Mouse (Mus musculus) midbrain, embryonic 15.5 days (tissue): Measurements from ENCODE around the gene Rras2. TPM values are rescaled to one million over a fixed set of nuclear protein-coding genes. Genes with fewer than 3 reads are reported as not detected.

Source experiments
- ATAC-seq: fragments of 200-750 bp; cut with Nextera tagmentation; replicated peaks from 2 replicates; pipeline ENCODE4 v1.8.0; 2017; ENCODE audit warnings: moderate TSS enrichment
- H3K27ac ChIP-seq: fragments of 300-500 bp; sonication (generic); 2 replicates; pipeline ENCODE4 v1.5.1; 2015; ENCODE audit warnings: mild to moderate bottlenecking, inconsistent platforms
- H3K27me3 ChIP-seq: fragments of 300-500 bp; sonication (generic); replicated peaks from 2 replicates; pipeline ENCODE4 v1.6.1; 2015; ENCODE audit warnings: inconsistent platforms
- H3K36me3 ChIP-seq: fragments of 300-500 bp; sonication (generic); replicated peaks from 2 replicates; pipeline ENCODE4 v1.6.1; 2015; ENCODE audit warnings: inconsistent platforms
- H3K4me1 ChIP-seq: fragments of 300-500 bp; sonication (generic); 2 replicates; pipeline ENCODE4 v1.6.1; 2015; ENCODE audit warnings: inconsistent platforms
- H3K4me2 ChIP-seq: fragments of 300-500 bp; sonication (generic); 2 replicates; pipeline ENCODE4 v1.6.1; 2015; ENCODE audit warnings: inconsistent platforms, mild to moderate bottlenecking, moderate library complexity
- H3K4me3 ChIP-seq: fragments of 300-500 bp; sonication (generic); 2 replicates; pipeline ENCODE4 v1.5.1; 2015; ENCODE audit warnings: mild to moderate bottlenecking, inconsistent platforms
- H3K9ac ChIP-seq: fragments of 300-500 bp; sonication (generic); 2 replicates; pipeline ENCODE4 v1.6.1; 2015; ENCODE audit warnings: mild to moderate bottlenecking, inconsistent platforms
- H3K9me3 ChIP-seq: fragments of 300-500 bp; sonication (generic); 2 replicates; pipeline ENCODE4 v1.6.1; 2016; ENCODE audit warnings: inconsistent platforms
- WGBS: fragments of 180-500 bp; shearing (Covaris S2); methylation state at CpG from one replicate; pipeline ENCODE4 v1.1.7; 2015; ENCODE audit warnings: mixed read lengths; 5-methylcytosine and 5-hydroxymethylcytosine counted together
- polyA plus RNA-seq: library from polyadenylated mRNA; unstranded; fragments of >200 nt; fragmentation: Nextera tagmentation; extraction: Ambion mirVana; gene quantifications from 2 replicates; pipeline ENCODE4 v1.2.1, GENCODE M21; 2015

The Rras2 gene
- polyA plus RNA-seq, 1 experiment from 2014 or later, result 21.6 TPM

DNA sequence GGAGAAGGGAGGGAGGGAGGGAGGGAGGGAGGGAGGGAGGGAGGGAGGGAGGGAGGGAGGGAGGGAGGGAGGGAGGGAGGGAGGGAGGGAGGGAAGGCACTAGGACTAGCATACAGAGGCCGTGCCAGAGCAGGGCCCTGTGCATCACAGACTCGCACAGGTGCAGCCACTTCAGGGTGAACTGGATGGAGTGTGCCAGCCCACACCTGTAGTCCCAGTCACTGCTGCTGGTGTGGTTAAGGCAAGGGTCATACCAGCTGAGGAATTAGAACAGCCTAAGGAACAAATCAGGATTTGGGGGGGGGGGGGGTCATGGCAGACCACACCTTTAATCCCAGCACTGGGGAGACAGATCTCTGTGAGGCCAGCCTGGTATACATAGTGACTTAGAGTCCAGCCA is 34.5 kb downstream of the Rras2 start:
- H3K4me3 ChIP-seq, result no peak overlapping the region
- H3K9ac ChIP-seq, result no peak overlapping the region
- 78% methylated on average over 2 of the region's 2 CpGs for WGBS
- H3K4me2 ChIP-seq, result no peak overlapping the region
- no peaks in the 10 kb centered on the region for H3K9me3 ChIP-seq
- H3K27me3 ChIP-seq, result no peaks in the 10 kb centered on the region
- H3K4me1 ChIP-seq, result peaks cover 10% of the 10 kb centered on the region
- H3K27ac ChIP-seq, result no peak overlapping the region
- no peak for ATAC-seq
- H3K36me3 ChIP-seq, result no peaks in the 10 kb centered on the region

DNA sequence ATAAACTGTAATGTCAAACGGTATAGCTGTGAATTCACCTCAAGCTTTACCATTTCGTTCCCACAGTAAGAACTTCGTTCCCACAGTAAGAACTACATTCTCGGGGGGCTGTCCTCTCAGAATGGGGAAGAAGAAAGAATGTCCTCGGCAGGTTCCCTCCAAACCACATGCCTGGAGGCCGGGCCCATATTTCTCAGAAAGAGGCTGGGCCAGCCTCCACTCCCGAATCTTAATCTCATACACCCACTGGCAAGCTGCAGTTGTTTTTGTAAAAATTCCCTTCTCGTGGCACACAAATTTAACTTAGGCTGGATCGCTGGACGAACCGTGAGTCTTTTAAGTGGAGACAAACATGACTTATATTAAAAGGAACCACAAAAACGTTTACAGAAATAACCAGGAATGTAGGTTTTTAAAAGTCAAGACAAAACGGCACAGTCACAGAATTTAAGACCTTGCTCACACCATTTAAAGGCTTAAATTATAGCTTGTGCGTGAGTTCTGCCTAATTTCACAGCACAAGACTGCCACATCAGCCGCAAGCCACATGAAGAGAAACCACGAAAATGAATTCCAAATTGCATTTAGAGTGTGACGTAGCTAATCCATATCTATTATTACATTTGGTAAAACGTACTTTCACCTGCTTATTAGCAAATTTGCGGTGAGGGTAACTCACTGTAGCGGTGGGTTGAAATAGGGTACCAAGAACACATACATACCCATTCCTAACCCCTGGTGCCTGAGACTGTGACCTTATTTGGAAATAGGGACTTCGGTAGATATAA is 35.8 kb downstream of the Rras2 start:
- no peak for ATAC-seq
- H3K4me1 ChIP-seq, result no peaks in the 10 kb centered on the region
- 83% methylated on average over 21 of the region's 21 CpGs for WGBS
- no peak overlapping the region for H3K9ac ChIP-seq
- no peaks in the 10 kb centered on the region for H3K36me3 ChIP-seq
- no peaks in the 10 kb centered on the region for H3K9me3 ChIP-seq
- H3K27me3 ChIP-seq, result no peaks in the 10 kb centered on the region
- no peak overlapping the region for H3K4me3 ChIP-seq
- H3K27ac ChIP-seq, result no peak overlapping the region
- no peak overlapping the region for H3K4me2 ChIP-seq

DNA sequence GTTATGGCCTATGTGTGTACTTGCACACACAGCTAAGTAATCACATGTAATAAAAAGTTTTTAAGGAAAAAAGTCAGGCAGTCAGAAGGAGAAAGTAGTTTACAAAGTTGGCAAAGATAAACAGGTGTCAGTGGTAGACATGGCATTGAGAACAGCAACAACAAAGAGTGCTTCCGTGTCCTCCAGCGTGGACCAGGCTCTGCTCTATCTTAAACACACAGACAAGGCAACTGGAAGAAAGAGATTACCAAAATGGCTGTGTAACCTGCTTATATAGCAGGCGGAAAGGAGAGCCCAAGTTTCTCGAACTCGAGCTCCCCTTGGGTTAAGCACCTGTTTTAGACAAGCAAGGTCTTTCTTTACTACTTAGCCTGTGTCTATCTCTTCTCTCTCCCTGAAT is 37.3 kb downstream of the Rras2 start:
- Histone ChIP-seq H3K27me3 (no peaks in the 10 kb centered on the region), H3K4me1 (no peaks in the 10 kb centered on the region), H3K36me3 (no peaks in the 10 kb centered on the region), H3K27ac (no peak overlapping the region), H3K9me3 (no peaks in the 10 kb centered on the region), H3K4me3 (no peak overlapping the region), H3K9ac (no peak overlapping the region), H3K4me2 (no peak overlapping the region)
- 95% methylated on average over 5 of the region's 5 CpGs for WGBS
- ATAC-seq, result no peak

DNA sequence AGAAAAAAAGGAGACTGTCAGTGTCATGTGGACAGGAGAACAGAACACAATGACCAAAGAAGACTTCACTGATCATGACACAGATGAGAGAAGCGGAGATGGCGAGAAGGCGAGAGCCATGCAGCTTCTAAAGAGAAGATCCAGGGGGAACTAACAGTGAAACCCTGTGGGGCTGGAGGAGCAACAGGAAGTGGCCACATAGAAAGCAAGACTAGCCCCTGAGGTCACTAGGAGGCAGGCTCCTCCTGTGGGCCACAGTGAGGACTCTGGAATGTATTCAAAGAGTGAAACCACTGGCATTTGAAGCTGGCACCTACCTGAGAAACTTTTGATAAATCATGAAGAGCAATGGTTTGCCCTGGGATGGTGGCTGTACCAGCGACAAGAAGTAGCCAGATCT is 38.2 kb downstream of the Rras2 start:
- WGBS, result over 99% methylated on average over 4 of the region's 4 CpGs
- Histone ChIP-seq H3K36me3 (no peaks in the 10 kb centered on the region), H3K27me3 (no peaks in the 10 kb centered on the region), H3K4me3 (no peak overlapping the region), H3K9ac (no peak overlapping the region), H3K27ac (no peak overlapping the region), H3K4me2 (no peak overlapping the region), H3K9me3 (no peaks in the 10 kb centered on the region), H3K4me1 (no peaks in the 10 kb centered on the region)
- no peak for ATAC-seq

DNA sequence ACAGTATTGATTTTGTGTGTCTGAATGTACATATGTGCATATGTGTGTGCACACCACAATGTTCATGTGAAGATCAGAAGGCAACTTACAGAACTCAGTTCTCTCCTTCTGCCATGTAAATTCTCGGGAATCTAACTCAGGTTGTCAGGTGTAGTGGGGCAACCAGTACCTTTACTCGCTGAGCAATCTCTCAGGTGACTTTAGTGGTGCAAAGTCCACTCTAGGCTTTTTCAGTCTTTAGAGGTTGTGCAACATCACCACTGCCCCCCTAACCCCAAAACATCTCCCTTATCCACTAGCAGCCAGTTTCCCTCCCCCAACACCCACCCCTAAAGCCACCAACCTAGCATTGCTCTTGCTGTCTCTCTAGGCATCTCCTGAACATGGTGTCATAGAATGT is 43.0 kb downstream of the Rras2 start:
- H3K4me2 ChIP-seq, result no peak overlapping the region
- no peak for ATAC-seq
- peaks cover 10% of the 10 kb centered on the region; the same call in 1 of the 2 replicates for H3K4me1 ChIP-seq
- H3K27me3 ChIP-seq, result no peaks in the 10 kb centered on the region
- H3K27ac ChIP-seq, result no peak overlapping the region
- no peak overlapping the region for H3K9ac ChIP-seq
- 95% methylated on average over 2 of the region's 2 CpGs for WGBS
- no peaks in the 10 kb centered on the region for H3K9me3 ChIP-seq
- H3K4me3 ChIP-seq, result no peak overlapping the region
- no peaks in the 10 kb centered on the region for H3K36me3 ChIP-seq

DNA sequence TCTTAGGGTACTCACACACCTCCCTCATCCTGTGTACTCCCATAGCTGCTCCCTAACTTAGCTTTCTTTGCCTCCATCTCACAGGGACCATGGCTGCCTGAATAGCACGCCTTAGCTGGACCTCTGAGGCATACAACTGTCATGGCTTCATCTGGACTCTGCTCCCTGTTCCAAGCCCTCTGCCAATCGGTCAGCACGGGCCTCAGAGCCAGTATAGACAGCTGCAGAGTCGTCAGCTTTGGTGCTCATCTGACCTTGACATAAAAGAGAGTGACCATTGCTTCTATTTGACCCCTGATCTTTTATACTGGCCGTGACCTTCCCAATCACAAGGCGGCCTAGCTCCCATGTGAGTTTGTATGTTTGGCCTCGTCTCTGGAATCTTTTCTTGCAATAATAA is 43.4 kb downstream of the Rras2 start:
- Histone ChIP-seq H3K4me1 (peaks cover 10% of the 10 kb centered on the region; the same call in 1 of the 2 replicates), H3K27me3 (no peaks in the 10 kb centered on the region), H3K27ac (no peak overlapping the region), H3K4me3 (no peak overlapping the region), H3K36me3 (no peaks in the 10 kb centered on the region), H3K9me3 (no peaks in the 10 kb centered on the region), H3K9ac (no peak overlapping the region), H3K4me2 (no peak overlapping the region)
- WGBS, result 55% methylated on average over 7 of the region's 7 CpGs
- ATAC-seq, result no peak

DNA sequence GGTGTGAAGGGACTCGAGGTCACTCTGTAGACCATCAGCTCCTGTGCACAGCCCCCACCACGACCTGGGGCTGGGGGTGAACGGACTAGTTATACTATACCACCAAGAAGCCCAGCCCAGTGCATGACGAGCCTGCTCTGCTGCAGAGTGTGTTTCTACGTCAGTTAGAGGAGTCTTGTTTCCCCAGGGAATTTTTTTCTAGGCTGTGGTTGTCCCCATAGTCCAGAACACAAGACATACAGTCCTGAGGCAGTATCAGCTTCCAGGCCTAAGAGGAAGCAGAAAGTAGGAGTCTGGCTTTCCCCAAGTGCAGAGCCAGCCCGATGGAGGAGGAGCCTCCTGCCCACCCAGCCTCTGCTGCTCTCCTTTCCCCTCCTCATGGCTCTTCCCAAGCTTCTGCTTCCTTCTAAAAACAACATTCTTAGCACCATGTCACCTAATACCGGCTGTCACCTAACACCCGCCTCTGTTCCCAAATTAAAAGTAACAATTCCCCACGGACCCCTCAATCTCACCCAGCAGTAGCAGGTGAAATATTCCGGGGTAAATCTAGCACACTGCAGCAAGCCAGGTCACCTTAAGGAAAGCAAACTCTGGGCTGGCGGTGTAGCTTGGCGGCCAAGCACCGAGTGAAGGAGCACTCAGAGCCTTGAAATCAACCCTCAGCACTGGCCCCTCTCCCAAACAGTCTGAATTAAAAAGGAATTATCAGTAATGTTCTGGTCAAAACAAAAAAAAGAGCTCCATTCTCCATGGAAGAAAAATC is 45.5 kb downstream of the Rras2 start:
- Histone ChIP-seq H3K9me3 (no peaks in the 10 kb centered on the region), H3K4me1 (peaks cover 10% of the 10 kb centered on the region; the same call in 1 of the 2 replicates), H3K4me2 (no peak overlapping the region), H3K4me3 (no peak overlapping the region), H3K27me3 (no peaks in the 10 kb centered on the region), H3K9ac (no peak overlapping the region), H3K27ac (no peak overlapping the region), H3K36me3 (no peaks in the 10 kb centered on the region)
- ATAC-seq, result no peak
- 50% methylated on average over 13 of the region's 13 CpGs for WGBS

DNA sequence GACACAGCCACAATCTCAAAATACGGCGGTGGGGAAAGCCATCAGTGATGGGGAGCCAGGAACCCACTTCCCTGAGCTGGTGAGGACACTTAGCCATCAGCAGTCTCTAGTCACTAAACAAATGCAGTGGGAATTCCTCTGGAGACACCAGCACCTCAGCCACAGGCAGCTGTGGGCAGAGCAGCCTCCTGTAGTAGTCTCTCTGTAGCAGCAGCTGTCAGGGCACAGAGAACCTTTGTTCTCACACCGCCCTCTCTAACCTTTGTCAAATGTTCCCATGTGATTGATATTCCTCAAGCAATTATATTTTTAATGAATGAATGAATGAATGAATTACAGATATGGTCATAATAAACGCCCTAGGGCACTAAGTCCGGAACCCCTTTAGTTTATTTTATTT is 46.2 kb downstream of the Rras2 start:
- Histone ChIP-seq H3K4me3 (no peak overlapping the region), H3K36me3 (no peaks in the 10 kb centered on the region), H3K9ac (no peak overlapping the region), H3K27ac (no peak overlapping the region), H3K27me3 (no peaks in the 10 kb centered on the region), H3K4me2 (no peak overlapping the region), H3K9me3 (no peaks in the 10 kb centered on the region), H3K4me1 (peaks cover 16% of the 10 kb centered on the region)
- 82% methylated on average over 5 of the region's 5 CpGs for WGBS
- ATAC-seq, result no peak

DNA sequence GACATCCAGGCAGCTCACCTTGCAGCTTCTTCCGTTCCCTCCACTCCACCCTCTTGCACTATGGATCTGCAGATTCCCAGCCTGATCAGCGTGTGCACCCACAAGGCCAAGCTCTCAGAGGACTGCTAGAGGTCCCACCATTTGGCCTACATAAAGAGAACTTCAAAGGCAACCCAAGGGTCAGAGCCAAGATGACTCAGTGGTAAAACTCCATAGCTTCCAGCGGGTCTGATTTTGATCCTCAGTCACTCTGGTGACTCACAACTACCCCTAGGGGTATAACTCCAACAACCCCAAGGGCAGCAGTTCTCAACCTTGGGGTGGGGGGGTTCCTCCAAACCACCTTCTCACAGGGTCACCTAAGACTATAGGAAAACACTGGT is 47.1 kb downstream of the Rras2 start:
- Histone ChIP-seq H3K4me1 (peaks cover 18% of the 10 kb centered on the region), H3K36me3 (no peaks in the 10 kb centered on the region), H3K4me2 (no peak overlapping the region), H3K27me3 (no peaks in the 10 kb centered on the region), H3K27ac (no peak overlapping the region), H3K9ac (no peak overlapping the region), H3K4me3 (no peak overlapping the region), H3K9me3 (no peaks in the 10 kb centered on the region)
- ATAC-seq, result no peak
- WGBS, result 93% methylated on average over 3 of the region's 3 CpGs

DNA sequence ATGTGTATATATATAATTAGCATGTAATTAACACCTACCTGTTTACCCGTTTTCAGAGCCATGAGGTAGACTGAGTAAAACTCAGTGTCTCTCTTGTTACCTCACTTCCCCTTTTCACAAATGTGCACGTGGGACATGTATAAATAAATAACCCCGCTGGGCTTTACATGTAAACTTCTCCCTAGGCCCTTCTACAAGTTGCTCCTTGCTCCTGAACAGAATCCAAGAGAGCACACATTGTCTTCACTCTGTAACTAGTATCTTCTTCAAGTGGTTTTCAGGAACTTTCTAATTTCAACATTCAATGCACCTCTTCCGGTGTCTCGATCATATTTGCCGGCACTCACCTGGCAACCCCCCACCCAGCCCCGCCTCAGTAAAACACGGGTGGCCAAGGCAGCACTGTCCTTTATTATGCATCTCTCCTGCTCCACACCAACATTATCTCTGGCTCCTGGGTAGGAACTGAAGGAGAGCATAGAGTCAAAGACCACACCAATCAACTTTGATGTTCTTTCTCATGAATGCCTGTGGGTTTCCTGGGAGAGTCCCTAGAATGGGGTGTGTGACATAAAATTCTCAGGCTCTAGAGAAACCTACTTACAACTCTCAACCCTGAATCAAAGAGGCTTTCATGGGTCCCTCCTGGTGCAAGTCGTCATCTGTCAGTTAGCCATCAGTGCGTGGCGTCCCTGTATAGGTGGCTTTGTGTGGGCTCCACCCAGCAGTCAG is 47.7 kb downstream of the Rras2 start:
- WGBS, result 86% methylated on average over 11 of the region's 11 CpGs
- H3K27me3 ChIP-seq, result no peaks in the 10 kb centered on the region
- no peak overlapping the region for H3K9ac ChIP-seq
- ATAC-seq, result no peak
- H3K4me2 ChIP-seq, result no peak overlapping the region
- H3K27ac ChIP-seq, result no peak overlapping the region
- H3K9me3 ChIP-seq, result no peaks in the 10 kb centered on the region
- H3K36me3 ChIP-seq, result no peaks in the 10 kb centered on the region
- H3K4me3 ChIP-seq, result no peak overlapping the region
- H3K4me1 ChIP-seq, result peaks cover 18% of the 10 kb centered on the region

DNA sequence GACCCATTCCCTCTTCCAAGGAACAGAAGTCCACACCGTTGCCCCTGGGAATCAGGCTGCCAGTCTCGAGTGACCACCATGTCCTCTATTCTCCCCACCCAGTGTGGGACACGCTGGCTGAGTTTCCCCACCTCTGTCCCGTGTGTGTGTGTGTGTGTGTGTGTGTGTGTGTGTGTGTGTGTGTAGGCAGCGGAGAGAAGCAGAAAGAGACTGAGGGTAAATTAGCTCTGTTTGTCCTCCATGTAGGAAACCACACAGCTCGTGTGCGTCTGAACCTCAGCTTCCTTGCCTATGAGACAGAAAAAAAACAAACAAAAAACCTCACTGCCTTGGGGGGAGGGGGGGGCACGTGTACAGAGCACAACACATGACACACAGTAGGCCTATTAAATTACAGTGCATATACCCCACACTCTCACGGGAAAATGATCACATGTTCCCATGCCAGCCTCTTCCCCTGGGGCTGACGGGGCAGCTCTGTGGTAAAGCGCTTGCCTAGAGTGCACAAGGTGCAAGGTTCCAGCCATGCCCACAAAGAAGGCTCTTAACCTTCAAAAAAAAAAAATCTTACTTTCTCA is 48.5 kb downstream of the Rras2 start:
- Histone ChIP-seq H3K4me3 (no peak overlapping the region), H3K36me3 (no peaks in the 10 kb centered on the region), H3K9ac (no peak overlapping the region), H3K27ac (no peak overlapping the region), H3K4me1 (peaks cover 18% of the 10 kb centered on the region), H3K4me2 (no peak overlapping the region), H3K9me3 (no peaks in the 10 kb centered on the region), H3K27me3 (no peaks in the 10 kb centered on the region)
- 86% methylated on average over 11 of the region's 11 CpGs for WGBS
- no peak for ATAC-seq

DNA sequence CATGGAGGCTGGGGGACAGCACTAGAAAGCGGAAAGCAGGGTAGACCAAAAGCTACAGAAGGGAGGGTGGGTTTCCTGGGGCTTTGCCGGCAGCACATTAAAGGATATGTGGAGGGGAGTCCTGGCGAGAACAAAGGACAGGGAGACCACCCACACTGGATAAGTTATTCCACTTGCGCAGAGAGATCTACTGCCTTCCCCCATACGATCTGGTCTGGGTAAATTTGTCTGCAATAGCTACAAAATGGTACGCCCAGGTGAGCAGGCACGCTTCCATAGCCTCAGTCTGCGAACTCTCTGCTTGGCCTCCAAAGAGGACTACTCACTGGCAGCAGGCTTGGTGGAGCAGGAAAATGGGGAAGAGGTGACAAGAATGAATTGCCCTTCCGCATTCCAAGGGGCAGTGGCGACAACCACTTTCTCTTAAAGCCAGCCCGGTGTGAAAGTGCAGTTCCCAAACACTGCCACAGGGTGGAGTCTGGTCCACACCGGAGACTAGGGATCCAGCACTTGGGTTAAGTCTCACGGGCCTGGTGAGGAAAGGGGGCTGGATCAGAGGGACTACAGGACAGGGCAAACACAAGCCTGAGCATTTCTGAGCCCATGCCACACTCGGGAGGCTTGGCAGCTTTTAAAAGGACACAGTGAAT is 50.9 kb downstream of the Rras2 start:
- H3K4me2 ChIP-seq, result peak overlapping the region; percentile 49
- no peak overlapping the region for H3K9ac ChIP-seq
- H3K27me3 ChIP-seq, result no peaks in the 10 kb centered on the region
- no peaks in the 10 kb centered on the region for H3K9me3 ChIP-seq
- no peaks in the 10 kb centered on the region for H3K36me3 ChIP-seq
- no peak overlapping the region for H3K27ac ChIP-seq
- WGBS, result 7% methylated on average over 14 of the region's 14 CpGs
- peak; percentile 79 for ATAC-seq
- peaks cover 12% of the 10 kb centered on the region for H3K4me1 ChIP-seq
- H3K4me3 ChIP-seq, result peak overlapping the region; percentile 28
